Mouse (Mus musculus) adrenal gland, adult 2 months (tissue): ENCODE data around the gene Morf4l1. TPM values are rescaled to one million over a fixed set of nuclear protein-coding genes. Genes with fewer than 3 reads are reported as not detected.
"Not testable (repeated sequence)": the region's sequence is repeated elsewhere in the genome, so short reads cannot be mapped to it uniquely, and the experiment has no call there.

Experiments used
- DNase-seq: peaks from one replicate; pipeline ENCODE4 v3.0.0; 2021
- polyA plus RNA-seq: library from polyadenylated mRNA; depleted of rRNA; stranded (reverse); fragments of >200 nt; gene quantifications from 2 replicates; pipeline ENCODE4 v1.2.3, GENCODE M21; 2012
- total RNA-seq, 2 experiments: library from RNA; stranded (reverse); gene quantifications; 2 replicates each; pipeline ENCODE4 v1.2.3; 2021

The Morf4l1 gene
- total and polyA plus RNA-seq, 3 experiments: 26.1 to 321 (median 241) TPM

DNA sequence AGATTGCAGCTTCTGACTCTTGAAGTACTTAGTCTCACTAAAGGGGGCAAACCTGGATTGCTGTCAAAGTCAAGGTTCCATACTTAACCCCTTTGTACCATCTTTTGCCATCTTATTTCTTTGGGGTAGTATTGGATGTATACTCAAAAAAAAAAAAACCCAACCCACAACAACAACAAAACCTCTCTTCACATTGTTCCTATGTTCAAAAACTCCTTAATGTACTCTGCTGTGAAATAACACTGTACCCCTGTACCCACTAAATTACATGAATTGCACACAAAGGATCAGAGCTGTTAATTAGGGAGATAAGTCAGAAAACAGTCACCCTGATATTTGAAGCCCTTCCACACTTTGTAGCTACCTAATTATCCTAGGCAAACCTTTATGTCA lies 730 bp upstream of the Morf4l1 start:
- no peak for DNase-seq

DNA sequence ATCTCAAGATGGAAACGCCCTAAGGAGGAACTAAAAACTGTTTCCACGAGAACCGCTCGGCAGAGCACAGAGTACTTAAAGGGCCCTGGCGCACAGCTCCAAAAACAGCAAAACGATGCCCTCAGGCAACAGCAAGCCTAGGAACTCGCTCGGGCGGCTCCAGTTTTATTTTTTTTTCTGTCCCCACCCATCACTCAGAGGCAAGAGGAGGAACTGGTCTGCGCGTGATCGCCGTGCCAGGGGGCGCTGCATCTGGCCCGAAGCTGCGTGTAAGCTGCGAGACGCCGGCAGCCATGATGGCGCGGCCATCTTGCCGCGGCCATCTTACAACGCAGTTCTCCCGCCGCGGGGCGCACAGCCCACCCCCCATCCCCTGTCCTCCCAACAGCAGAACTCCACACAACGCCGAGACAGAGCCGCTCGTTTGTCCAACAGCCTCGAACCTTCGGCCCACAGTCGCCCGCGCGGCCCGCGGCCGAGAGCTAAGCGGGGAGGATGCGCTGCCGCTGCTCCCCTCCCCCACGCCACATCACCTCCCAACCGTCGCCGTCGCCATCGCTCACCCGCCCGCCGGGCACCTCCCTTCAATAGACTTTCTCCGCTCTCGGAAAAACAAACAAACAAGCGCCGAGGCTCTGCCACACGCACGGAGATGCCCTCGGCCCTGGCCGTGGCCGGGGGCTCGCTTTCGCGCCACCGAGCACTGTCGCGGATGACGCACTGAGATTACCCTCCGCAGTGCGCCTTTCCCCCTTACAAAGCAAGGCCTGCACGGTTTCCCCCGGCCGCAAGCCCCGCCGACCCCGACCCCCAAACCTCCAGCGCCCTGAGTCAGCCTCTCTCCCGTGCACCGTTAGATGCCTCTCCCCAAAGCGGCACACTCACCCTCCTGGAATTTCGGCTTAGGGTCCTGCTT lies 665 bp downstream of the Morf4l1 start:
- DNase-seq: peak; percentile 94

GRCm38 (mm10) chr9:90113151-90113550 lies 1.4 kb downstream of the Morf4l1 start:
- no peak for DNase-seq

- no peak for DNase-seq
Measured at GRCm38 (mm10) chr9:90109386-90109785, 5.2 kb downstream of the Morf4l1 start.

DNA sequence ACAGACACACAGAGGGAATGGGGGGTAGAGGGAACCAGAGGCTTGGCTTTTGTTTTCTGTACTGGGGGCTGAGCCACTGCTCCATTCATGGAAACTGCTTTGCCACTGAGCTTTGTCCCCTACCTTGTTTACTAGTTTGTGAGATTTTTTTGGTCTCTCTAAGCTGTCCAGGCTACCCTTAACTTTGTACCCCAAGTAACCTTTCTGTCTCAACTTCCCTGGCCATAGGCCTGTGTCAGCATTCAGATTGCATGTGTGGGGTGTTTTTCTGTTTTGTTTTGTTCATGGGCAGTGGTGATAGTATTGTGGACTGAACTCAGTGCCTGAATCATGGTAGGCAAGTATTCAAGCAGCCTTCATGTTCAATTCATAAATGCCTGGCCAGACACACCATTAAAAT lies 6.3 kb downstream of the Morf4l1 start:
- DNase-seq: no peak

GRCm38 (mm10) chr9:90106915-90107314 lies 7.7 kb downstream of the Morf4l1 start:
- DNase-seq: no peak

DNA sequence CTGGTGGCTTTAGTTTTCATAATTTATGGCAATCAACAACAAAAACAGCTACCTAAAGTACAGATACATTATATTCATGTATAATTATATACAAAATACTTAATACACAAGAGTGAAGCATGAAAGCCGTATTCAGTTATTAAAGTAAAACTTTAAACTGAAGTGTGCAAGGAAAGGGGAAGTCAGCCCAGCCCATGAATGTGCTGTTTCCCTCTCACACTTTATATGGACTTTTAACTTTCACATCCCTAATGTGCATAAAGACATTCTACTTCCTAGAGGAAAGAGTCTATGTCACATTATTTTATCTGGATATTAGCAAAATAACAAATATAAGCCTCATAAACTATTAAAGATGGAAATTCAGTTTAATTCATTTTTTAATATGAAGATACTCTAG lies 9.1 kb downstream of the Morf4l1 start:
- DNase-seq: no peak

DNA sequence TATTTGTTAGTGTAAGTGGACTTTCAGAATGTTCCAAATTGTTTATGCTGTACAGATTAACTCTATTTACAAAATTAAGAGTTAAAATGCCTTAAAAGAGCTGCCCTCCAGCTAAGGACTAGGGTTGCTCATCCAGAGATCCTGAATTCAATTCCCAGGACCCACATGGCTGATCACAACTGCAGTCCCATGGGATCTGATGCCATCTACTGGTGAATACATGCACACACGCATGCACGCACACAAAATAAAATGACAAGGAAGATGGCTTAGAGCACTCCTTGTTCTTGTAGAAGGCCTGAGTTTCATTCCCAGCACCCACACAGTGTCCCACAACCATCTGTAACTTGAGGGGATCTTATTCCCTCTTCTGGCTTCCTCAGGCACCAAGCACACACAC lies 13.8 kb downstream of the Morf4l1 start:
- no peak for DNase-seq

DNA sequence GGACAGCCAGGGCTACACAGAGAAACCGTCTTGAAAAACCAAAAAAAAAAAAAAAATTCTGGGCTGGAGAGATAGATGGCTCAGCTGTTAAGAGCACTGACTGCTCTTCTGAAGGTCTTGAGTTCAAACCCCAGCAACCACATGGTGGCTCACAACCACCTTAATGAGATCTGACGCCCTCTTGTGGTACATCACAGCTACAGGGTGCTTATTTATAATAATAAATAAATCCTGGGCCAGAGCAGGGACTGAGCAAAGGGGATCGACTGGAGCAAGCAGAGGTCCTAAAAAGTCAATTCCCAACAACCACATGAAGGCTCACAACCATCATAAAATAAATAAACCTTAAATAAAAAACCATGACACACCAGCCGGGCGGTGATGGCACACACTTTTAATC lies 15.6 kb downstream of the Morf4l1 start:
- no peak for DNase-seq

GRCm38 (mm10) chr9:90089339-90090104 lies 25.1 kb downstream of the Morf4l1 start:
- DNase-seq: no peak

DNA sequence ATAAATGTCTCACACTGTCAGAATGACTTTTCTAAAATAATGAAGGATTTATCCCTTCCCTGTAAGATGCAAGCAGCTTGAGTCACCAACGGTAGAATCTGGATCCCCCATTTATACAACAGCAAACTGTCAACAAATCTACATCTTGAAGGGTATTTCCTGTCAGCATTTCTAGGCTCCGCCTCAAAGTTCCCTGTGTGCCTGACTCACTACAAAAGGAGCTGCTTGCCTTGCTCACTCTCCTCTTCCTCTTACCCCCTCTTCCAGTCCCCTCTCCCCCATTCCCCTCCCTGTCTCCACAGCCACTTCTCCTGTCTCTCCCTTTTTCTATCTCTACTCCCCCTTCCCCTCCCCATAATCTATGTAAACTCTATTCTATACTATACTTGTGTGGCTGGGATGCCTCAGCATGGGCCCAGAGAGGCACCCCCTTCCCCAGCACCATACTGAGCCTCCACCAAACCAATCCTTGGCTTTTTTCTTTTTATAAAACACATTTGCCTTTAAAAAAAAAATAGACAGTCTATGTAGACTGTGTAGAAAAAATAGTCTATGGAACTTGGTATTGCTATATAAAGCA lies 26.6 kb downstream of the Morf4l1 start:
- no peak for DNase-seq

DNA sequence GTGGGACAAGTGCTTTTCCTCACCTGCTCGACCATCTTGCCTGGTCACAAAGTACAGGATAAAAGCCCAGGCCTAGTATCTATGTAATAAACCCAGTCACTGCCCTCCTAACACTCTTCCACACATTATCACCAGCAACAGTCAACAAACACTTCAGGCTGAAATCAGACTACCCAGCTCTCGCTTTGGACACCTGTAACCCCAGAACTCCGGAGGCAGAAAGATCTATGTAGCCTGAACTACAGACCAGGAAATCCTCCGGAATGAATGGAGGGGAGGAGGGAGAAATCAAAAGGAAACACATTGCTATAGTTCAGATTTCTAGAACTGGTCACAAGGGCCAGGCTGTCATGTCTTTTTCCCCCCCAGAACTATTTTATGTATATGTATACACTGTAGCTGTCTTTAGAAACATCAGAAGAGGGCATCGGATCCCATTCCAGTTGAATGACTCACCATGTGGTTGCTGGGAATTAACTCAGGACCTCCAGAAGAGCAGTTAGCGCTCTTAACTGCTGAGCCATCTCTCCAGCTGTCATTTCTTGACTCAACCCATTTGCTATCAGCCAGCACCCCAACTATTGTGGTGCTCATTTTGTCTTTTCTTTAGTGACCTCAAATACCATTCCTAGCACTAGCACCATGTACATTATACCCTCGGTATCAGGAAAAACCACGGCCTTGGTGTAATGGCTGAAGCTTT lies 29.7 kb downstream of the Morf4l1 start:
- DNase-seq: no peak

GRCm38 (mm10) chr9:90084152-90084551 lies 30.4 kb downstream of the Morf4l1 start:
- DNase-seq: peak; percentile 20

- DNase-seq: peak; percentile 66
Measured at GRCm38 (mm10) chr9:90082992-90083391, 31.6 kb downstream of the Morf4l1 start.

DNA sequence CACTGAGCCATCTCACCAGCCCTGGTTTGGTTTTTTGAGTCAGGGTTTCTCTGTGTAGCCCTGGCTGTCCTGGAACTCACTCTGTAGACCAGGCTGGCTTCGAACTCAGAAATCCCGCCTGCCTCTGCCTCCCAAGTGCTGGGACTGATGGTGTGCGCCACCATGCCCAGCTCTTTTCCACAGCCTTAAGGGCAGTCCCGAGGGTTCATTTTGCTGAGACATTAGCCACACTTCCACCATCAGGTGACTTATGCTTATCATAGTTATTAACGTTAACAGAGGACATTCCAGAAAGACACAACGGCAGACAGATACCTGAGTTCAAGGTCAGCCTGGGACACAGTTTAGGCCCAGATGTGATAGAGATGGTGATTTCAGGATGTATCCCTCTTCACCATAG lies 32.6 kb downstream of the Morf4l1 start:
- not testable (repeated sequence) for DNase-seq

- peak; percentile 79 for DNase-seq
Measured at GRCm38 (mm10) chr9:90076849-90077461, 37.6 kb downstream of the Morf4l1 start.

DNA sequence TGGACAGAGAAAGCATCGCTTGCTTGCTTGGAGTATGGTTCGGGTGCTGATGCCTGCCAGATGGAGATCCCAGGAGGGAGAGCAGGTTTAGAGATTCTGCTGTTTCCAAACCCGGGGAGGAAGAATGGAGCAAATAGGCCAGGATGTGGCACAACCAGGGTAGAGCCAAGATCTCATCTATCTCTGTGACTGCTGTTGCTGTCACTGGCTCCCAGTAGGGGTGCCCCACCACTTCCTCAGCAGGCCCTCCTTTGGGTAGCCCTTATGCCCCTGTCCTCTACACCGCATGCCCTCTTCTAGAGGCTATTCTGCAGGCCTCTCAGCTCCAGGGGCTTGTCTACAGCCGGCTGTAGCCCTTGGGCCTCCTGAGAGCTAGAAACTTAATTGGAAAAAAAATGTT lies 38.4 kb downstream of the Morf4l1 start:
- DNase-seq: no peak

GRCm38 (mm10) chr9:90075336-90075735 lies 39.2 kb downstream of the Morf4l1 start:
- DNase-seq: no peak

- DNase-seq: no peak
Measured at GRCm38 (mm10) chr9:90070174-90070573, 44.4 kb downstream of the Morf4l1 start.

DNA sequence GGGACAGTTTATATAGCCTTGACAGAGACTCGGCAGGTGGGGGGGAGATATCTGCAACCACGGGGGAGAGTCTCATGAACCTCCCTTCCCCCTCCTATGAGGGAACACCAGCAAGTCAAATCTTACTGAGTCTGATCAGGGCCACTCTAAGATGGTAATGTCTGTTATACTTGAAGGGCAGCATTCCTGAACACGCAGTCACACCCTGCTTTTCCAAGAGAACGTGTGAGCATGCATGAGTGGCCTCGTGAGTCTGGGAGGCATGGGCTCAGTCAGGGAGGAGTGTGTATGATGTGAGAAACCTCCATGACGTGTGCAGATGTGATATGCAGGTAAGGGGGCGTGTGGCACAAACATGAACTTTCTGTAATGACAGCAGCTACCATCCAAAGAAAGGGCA lies 45.1 kb downstream of the Morf4l1 start:
- DNase-seq: peak; percentile 53

DNA sequence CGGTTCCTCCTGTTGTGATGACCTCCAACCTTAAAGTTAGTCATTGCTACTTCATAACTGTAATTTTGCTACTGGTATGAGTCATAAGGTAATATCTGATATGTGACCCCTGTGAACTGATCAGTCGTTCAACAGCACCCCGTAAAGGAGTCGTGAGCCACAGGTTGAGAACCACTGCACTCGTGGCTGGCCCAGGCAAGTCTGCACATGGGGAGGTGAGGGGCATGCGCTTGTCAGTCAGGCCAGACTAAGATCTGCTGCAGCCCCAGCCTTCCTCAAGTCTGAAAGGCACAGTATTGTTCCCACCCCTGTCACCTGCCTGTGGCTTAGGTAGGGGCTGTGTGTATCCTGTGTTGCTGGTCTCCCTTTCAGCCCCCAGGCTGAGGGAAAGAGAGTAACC lies 45.8 kb downstream of the Morf4l1 start:
- no peak for DNase-seq

- DNase-seq: no peak
Measured at GRCm38 (mm10) chr9:90067341-90067740, 47.2 kb downstream of the Morf4l1 start.
